Mouse (Mus musculus) Muller cell, postnatal 12 days (primary cell): ENCODE results near the gene Snx17.

Source experiments
- DNase-seq: peaks from one replicate; pipeline ENCODE4 v3.0.0-alpha.2; 2015; ENCODE audit errors: inconsistent ontology term

Gene Snx17

DNA sequence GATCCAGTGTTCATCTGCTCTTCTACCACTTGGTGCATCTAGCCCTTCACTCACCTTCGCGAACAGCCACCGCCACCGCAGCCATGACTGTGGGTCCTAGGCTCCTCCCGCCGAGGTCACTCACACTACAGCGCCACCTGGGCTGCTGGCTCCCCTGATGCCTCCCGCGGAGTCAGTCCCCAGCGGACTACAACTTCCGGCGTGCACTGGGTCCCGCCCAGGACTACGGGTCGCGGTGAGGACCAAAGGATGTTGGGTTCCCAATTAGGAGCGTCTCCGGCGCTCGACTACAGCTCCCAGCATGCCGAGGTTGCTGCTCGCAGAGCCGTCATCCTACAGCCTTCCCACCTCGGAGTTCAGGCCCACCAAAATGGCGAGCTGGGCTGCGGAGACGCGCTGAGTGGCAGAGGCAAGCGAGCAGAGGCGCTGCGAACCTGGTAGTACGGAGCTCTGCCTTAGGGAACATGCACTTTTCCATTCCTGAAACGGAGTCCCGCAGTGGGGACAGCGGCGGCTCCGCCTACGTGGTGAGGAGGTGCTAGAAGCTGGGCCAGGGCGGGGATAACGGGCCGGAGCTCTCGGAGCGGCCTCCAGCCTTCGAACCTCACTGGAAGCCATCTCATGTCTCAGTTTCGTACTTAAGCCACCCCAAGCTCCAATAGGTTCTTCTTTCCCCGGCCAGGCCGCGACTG lies at the start of gene Snx17, which contains the start of gene Eif2b4:
Gene Snx17 (plus strand): TSS at position 289 of the 692 bp plus-strand sequence.
Gene Eif2b4 (minus strand): TSS at position 492 of the 692 bp plus-strand sequence.
- peak; percentile 99 for DNase-seq

DNA sequence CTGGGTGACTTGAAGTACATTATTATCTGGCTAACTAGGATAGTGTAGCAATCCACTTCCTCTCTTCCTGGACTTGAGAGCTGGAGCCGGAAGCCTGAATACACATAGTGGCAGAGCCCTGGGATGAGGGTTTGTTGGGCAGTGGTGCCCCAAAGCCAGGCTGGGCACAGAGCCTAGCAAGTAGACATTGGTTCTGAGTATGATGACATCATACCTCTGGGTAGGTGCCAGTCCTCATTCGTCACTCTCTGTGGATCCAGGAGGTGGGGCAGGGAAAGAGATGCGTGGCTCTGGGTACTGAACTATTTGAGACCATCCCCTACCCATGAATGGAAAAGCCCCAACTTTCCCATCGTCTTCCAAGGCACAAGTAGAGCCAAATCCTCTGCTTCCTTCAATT lies 43.2 kb upstream of the Snx17 start:
- DNase-seq = no peak

DNA sequence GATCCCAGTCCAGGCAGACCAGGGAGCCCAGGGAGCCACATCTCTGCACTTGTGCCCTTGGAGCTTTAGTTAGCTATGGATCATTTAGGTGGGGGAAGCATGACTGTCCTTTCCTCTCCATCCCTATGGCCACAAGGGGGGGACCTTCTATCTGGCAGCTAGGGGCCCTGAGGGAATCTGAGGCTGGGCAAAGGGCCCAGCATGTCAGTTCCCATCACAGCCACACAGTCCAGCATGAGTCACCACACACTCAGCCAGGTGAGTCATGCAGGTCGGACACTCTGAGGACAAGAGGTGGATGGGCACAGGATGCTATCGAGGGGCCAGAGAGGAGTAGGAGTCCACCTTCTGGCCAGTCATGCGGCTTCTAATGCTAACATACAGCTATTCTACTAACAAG lies 41.3 kb upstream of the Snx17 start:
- DNase-seq = peak; percentile 77

DNA sequence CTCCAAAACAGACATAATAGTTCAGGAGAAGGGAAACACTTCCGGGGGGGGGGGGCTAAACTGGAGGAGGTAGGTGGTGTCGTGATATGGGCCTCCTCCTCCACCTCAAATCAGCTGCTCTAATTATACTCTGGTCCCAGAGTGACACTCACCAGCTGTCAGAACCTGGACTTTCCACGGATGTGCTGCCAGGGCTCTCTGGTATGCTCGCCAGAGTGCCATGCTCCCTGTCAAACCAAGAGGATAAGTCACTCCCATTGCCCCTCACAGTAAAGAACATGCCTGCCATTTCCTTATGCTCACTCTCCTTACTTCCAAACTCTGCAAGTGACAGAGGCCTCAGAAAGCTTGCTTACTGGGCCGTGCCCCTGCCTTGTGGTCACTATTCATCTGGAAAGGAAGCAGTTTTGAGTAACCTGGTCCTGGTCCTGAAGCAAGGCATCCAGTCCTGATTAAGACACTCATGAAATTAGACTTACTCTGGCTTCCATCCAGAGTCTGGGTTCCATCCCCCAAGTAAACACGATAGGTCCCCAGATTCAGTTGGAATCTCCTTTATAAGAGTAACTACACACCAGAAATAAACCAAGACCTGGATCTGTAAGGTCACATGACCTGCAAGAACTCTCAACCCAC lies 39.4 kb upstream of the Snx17 start:
- no peak for DNase-seq

DNA sequence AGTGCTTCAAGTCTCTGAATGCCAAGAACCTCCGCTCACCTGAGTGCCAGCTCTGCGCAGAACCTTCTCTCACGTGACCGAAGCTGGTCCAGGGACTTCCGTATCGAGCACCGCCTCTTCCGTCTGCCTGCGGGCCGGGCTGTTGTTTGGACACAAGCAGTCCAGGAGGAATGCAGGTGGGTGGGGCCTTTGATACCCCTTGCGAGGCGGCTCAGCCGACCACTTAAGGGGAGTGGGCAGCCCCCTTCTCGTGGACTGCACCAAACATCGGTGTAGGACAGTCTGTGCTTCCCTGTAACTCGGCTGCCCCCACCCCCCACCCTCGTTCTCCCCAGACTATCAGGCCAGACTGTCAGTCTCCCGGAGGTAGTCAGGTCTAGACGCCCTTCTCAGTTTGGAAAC lies 38.9 kb upstream of the Snx17 start, which contains the start of gene Mpv17:
Gene Mpv17 (minus strand): TSS at position 100 of the 402 bp plus-strand sequence.
- peak; percentile 82 for DNase-seq

DNA sequence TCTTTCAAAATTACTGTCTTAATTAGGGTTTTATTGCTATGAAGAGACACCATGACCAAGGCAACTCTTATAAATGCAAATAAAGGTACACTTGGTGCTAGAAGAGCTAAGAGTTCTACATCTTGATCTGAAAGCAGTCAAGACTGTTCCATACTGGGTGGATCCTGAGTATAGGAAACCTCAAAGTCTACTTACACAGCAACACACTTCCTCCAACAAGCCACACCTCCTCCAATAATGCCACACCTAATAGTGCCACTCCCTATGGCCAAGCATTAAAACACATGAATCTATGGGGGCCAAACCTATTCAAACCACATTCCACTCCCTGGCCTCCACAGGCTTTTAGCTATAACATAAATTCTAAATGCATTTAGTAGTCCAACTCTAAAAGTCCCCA lies 30.6 kb upstream of the Snx17 start:
- DNase-seq = no peak

DNA sequence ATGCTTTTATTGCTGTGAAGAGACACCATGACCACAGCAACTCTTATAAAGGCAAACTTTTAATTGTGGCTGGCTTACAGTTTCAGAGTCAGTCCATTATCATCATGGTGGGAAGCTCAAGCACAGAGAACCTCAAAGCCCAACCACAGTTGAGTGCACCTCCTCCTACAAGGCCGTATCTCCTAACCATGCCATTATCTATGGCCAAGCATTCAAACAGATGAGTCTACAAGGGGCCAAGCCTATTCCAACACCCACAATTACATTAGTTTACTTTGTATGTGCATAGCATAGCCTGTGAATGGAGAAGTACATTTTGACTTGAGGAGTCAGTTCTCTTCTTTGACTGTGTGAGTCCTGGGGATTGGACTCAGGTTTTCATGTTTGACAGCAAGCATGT lies 28.1 kb upstream of the Snx17 start:
- DNase-seq = no peak

DNA sequence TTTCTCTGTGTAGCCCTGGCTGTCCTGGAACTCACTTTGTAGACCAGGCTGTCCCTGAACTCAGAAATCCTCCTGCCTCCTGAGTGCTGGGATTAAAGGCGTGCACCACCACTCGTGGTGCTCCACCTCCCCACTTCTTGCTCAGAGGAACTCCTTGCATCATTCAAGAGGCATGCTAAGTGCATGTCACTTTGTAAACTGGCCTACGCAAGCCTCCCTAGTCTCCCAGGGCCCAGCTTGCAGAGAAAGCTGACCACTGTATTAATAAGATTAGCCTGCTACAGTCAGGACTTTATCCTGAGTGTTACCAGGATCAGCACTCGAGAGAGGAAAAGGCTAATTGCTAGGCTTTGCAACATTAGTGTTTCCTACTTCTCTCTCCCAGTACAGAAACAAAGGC lies 24.4 kb upstream of the Snx17 start:
- DNase-seq = no peak

DNA sequence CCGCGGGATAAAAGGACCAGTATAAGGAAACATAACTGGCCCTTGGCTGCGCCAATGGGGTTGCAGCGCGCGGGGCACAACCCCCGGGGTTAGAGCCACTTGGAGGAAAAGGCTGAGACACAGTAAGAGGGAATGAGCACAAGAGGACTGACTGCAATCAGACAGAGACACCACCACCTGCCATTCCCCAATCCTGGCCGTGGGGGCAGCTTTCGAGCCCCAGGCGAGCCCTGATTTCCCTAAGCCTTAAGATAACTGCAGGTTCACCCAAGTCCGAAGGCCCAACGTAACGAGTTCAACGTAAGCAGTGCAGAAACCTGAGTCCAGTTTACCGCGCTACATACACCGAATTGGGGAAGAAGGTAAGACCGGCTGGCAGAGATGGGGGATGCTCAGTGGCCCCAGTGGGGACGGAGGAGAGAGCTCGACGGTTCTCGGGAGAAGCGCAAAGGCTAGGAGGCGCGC lies 13.7 kb upstream of the Snx17 start:
- no peak for DNase-seq

DNA sequence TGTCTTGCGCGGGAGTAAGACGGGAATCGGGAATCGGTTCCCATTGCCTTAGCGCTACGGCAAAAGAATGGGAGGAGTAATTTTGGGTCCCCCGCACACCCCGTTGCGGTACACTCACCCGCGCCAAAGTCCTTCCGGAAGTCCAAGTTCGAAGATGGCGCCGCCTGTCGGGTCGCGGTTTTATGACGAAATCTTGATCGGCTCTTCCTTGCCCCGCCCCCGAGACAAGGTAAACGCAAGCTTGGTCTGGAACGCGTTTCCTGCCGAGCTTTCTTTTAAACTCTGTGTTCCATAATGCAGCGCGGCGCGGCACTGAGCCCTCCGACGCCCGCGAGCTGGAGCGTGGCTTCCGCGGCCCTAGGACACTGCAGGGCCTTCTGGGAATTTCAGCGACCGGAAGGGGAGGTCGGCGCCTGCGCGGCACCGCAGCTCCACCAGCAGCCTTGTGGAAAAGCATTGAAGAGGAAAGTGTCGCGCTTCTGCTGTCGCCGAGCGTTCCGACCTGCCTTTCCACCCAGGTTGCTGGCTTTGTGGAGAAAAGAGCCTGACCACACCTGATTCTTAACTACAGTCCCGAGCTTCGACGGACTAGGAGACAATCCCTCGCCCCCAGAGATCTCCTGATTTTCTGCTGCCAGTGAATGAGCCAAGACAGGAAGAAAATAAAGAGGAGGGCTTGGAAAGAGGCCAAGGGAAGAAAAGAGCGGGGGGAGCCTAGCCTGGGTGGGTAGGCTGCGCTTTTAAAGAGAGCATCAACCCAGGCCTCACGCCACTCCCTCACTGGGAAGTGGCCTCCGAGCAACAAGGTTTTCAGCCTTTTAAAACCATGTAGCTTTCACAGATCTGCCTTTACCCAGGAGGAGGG lies 13.0 kb upstream of the Snx17 start, which contains the start of the genes Gm29609 and Gtf3c2:
Gene Gm29609 (minus strand): TSS at position 146 of the 865 bp plus-strand sequence.
Gene Gtf3c2 (minus strand): TSS at position 379 of the 865 bp plus-strand sequence.
- DNase-seq = peak; percentile 97

DNA sequence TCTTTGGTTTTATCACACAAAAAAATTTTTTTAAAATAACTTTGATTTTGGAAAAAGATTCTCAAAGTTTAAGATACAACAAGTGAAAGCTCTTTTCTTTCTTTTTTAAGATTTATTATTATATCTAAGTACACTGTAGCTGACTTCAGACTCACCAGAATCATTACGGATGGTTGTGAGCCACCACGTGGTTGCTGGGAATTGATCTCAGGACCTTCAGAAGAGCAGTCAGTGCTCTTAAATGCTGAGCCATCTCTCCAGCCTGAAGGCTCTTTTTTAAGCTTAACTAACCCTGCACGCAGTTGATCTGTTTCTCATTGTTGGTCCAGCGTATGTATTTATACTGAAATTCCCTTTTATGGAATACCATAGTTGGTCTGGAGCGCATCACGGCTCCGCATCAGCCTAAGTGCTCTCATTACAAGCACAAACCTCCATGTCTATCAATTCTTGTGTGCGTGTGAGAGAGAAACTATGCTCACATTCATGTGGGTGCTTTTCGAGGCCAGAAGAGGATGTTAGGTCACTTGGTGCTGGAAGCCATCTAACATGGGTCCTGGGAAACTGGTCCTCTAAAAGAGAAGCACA lies 11.8 kb upstream of the Snx17 start:
- no peak for DNase-seq

DNA sequence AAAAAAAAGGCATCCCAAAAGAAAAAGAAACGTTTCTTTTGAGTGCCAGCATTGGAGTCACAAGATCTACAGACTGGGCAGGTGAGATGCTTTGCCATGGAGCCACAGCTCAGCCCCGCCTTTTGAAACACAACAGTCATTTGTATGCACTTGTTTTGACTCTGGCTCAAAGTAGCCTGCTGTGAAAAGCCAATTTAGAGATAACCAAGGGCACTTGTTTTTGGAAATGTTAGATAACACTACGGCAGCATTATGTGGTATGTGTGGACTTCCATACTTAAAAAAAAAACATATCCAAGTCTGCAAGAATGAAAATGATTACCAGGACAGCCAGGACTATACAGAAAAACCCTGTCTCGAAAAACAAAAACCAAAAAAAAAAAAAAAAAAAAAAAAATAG lies 9.3 kb upstream of the Snx17 start:
- no peak for DNase-seq

DNA sequence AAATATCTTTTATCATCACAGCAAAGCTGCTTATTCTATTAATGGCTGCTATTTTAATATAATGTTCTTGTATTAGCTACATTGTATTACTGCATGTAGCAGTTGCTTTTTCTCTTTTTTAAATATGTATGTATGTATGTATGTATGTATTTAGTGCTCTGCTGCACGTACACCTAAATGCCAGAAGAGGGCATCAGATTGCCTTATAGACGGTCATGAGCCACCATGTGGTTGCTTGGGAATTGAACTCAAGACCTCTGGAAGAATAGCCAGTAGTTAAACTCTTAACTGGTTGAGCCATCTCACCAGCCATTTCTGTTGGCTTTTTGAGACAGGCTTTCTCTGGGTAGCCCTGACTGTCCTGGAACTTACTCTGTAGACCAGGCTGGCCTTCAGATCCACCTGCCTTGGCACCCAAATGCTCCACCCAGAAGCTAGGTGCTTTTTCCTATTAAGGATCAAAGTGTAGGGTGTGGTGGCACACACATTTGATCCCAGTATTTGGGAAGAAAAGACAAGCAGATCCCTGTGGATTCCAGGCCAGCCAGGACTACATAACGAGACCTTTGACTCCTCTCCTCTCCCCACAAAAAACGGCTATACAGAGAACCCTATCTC lies 4.7 kb upstream of the Snx17 start:
- no peak for DNase-seq

DNA sequence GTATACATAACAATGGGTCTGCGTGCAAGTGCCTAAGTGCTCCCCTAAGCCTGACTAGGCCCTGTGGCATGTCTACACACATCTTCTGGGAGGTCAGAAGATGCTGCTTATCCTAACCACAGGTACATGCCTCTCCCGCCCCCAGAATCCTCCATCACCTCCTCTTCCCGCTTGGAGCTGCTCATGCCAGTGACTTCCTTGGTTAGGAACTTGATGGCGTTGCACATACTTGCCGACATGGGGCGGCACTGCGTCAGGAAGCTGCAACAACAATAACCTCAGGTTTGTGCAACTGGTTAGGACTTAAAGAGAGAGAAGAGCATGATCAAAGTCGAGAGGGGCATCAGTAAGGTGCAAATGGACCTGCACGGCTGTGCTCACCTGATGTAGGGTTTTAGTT lies 2.8 kb upstream of the Snx17 start:
- DNase-seq = no peak

DNA sequence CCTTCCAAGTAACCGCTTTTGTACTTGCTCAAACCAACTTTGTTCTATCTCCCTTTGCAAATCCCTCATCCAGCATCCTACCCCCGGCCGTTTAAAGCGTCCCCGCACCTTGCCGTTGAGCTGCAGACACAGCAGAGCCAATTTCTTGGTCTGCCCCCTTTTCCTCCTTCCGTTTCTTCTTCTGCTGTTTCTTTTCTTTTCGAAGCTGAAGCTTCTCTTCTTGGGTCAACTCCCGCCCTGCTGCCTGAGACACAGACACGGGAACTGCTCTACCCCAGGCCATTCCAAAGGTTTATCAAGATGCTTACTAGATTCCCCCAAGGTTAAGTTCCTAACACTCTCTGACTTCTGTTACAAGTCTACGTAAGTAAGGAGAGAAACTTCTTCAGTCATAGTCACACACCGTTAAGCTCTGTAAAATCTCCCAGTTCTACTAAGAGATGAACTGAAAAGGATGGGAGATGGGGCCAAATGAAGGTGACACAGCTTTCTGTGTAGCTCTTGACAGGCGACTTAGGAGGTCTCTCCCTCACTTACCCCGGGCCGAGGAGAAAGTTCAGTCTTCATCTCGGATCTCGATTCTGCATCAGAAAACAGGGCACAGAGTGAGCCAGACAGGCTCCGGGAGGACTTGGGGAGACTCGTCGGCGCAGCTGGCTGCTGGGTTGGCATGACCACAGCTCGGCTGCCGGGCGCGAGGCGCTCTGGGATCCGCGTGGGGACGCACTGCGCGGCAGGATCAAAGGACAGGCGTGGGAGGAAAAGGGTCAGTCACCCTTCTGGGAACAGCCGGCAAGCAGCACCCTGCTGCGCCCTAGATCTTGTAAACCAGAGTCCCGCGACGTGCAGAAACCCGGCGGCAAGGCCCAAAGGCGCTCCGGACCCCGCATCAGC lies 735 bp upstream of the Snx17 start:
- no peak for DNase-seq

DNA sequence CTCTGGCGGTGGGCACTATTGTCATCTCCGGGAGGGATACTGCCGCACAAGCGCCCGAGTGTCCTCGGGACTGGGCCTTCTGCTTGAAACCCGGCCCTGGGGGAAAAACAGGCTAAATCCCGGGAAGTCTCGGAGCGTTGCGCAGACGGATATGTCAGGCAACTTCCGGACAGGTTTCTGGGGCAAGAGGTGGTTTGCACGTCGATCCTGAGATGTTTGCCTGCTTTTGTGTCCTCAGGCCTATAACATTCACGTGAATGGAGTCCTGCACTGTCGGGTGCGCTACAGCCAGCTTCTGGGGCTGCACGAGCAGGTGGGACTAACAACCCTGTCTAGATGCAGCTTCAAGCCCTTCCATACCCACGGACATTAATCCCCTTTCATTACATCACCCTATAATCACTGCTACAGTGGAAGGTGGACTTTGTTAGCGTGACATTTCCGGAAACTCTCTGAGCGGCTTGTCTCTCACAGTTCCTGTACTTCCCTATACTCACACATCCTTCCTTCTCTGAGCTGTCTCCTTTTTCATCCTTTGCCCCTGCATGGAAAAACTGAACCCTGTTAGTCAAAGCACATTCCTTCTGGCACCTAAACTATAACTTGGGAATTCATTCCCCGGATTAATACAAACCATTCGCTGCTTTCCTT lies 729 bp downstream of the Snx17 start:
- no peak for DNase-seq

DNA sequence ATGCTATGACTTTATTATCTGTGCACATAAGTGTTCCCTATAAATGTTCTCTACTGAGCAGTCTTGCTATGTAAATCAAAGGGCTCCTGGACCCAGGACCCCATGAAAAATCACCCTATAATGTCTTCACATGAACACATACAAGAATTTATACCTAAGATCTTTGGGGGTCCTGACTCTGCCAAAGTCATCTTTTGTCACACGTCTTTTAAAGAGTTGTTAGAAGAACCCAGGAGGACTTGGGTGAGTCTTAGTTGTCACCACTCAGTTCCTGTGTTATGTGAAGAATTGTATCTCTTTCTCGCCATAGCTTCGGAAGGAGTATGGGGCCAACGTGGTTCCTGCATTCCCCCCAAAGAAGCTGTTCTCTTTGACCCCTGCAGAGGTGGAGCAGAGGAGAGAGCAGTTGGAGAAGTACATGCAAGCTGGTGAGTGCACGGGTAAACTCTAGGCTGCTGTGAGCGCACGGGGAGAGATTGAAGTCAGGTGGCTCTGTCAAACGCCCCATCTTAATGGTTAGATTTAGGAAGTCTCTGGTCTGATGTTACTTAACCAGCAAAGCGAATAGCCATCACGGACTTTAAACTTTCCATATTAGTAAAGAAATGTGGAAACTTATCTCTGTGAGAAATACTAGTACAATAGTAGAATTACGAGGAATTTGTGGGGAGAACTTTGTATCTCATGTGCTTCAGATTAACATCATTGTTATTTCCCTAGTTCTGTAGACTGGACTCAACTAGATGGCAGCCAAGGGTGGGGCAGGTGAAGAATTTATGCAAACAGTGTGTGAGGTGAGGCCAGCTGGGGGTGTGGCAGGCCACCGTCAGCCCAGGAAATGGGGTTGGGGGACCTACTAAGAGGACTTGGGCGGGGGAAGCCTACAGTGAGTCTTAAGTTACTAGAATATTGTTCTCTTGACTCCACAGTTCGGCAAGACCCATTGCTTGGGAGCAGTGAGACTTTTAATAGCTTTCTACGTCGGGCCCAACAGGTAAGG lies 1.8 kb downstream of the Snx17 start:
- DNase-seq = no peak

DNA sequence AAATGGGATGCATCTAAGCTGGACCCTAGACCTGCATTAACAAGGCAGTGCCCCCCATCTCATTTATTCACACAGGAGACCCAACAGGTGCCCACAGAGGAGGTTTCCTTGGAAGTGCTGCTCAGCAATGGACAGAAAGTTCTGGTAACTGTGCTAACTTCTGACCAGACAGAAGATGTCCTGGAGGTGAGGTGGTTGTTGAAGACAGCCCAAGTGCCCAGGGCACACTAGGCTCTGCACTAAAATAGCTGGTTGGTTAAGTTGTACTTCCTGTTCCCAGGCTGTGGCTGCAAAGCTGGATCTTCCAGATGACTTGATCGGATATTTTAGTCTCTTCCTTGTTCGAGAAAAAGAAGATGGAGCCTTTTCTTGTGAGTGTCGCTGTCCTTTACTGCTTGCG lies 2.6 kb downstream of the Snx17 start:
- DNase-seq = no peak

DNA sequence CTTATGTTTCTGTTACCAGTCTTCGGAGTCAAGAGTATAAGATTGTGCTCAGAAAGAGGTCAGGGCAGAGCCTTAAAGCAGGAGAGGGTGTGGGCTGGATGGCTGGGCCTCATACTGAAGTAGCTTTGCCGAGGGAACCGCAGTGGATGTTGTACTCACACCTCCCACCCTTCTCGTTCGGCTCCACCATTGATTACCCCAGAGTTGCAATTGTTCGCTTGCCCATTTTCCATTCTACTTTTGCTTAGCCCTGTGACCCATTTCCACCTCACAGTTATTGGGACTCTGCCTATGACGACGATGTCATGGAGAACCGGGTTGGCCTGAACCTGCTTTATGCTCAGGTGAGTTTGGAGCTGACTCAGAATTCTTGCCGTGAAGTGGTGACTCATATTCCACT lies 3.2 kb downstream of the Snx17 start:
- no peak for DNase-seq
